Mouse (Mus musculus): Measurements from ENCODE around the gene Tox2. TPM values are rescaled to one million over a fixed set of nuclear protein-coding genes. Genes with fewer than 3 reads are reported as not detected.

Tox2 gene
- total RNA-seq (2023) = 1 to 10 TPM; 3.7 to 6.4 TPM

DNA sequence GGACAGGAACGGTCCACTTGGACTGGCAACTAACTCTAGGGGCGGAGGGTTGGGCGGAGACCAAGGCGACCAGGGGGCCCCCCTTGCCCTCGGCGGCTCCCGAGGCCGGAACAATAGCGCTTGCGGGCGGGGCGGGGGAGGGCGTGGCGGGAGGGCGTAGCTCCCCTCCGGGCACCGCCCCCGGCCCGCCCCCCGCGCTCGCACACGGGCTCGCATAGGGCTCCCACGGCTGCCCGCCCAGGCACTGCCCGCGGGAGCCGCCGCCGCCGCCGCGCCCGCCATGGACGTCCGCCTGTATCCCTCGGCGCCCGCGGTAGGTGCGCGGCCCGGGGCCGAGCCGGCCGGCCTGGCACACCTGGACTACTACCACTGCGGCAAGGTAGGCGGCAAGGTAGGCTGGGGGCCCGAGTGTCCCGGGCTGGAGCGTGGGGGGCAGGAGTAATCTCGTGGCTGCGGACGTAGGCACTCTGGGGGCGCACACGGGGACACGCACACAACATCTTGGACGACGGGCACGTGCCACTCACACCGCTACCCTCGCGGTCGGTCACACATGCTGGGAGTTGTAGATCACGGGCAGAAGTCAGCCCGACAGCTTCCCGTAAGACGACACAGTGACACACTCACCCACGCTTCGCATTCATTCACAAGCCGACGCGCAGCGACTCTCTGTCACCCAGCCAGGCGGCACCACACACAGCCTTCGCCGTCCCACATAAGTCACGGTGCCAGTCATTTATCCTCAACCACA lies at the start of gene Tox2:
Gene Tox2, plus strand, starts transcription at position 242 of the 751 bp plus-strand sequence.

Other genes starting within 250 kb of the Tox2 start
- gene Sgk2, start 215.8 kb upstream of the Tox2 start, total RNA-seq (2023) = not detected
- 10 to 100 TPM; 26.6 to 28.5 TPM for gene Ift52, start 185.8 kb upstream of the Tox2 start, total RNA-seq (2023)
- 1 to 10 TPM; 4.0 to 6.6 TPM for gene Mybl2, start 148.4 kb upstream of the Tox2 start, total RNA-seq (2023)
- gene Gtsf1l, start 115.3 kb upstream of the Tox2 start, total RNA-seq (2023) = not detected
- gene Jph2, start 194.9 kb downstream of the Tox2 start, total RNA-seq (2023) = not detected
- gene Oser1, start 221.6 kb downstream of the Tox2 start, total RNA-seq (2023) = 100 to 1,000 TPM; 130 to 164 TPM
- not detected for gene Gdap1l1, start 235.4 kb downstream of the Tox2 start, total RNA-seq (2023)